Mouse (Mus musculus): ENCODE data around the gene Rps27a.

DNA sequence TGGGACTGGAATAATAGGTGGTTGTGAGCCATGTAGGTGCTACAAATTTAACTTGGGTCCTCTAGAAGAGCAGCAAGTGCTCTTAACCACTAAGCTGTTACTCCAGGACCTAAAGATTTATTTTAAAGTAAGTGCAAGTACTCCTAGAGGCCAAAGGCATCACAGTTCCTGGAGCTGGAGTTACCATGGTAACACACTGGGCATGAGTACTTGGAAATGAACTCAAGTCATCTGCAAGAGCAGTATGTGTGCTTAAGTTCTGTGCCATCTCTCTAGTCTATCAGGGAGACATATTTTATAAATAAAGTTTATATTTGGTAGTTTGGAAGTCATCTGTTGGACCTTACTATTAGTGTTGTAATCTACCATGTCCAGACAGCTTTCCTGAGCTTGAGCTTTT is 47.3 kb upstream of the Rps27a start:
- no peak for TF ChIP-seq POLR2A (IDR thresholded peaks at IDR 0.05; ENCODE audit: insufficient read depth, low read length)
- TF ChIP-seq EP300 (IDR thresholded peaks at IDR 0.05; ENCODE audit: insufficient read depth, low read depth, low read length) = no peak

All from ES-Bruce4 (cell line).